Mouse (Mus musculus) heart, embryonic 15.5 days (tissue): ENCODE measurements around the gene Sult6b2. TPM values are rescaled to one million over a fixed set of nuclear protein-coding genes. Genes with fewer than 3 reads are reported as not detected.

Source experiments
- ATAC-seq: fragments of 200-750 bp; cut with Nextera tagmentation; replicated peaks from 2 replicates; pipeline ENCODE4 v1.8.0; 2017; ENCODE audit warnings: low read depth, moderate TSS enrichment; ENCODE audit not compliant: insufficient number of reproducible peaks, insufficient read depth, low FRiP score
- H3K27ac ChIP-seq: fragments of 300-500 bp; sonication (generic); 2 replicates; pipeline ENCODE4 v1.5.1; 2015; ENCODE audit warnings: mild to moderate bottlenecking, inconsistent platforms
- H3K27me3 ChIP-seq: fragments of 300-500 bp; sonication (generic); 2 replicates; pipeline ENCODE4 v1.6.1; 2015; ENCODE audit warnings: inconsistent platforms
- H3K36me3 ChIP-seq: fragments of 300-500 bp; sonication (generic); 2 replicates; pipeline ENCODE4 v1.6.1; 2015; ENCODE audit warnings: mild to moderate bottlenecking, inconsistent platforms
- H3K4me1 ChIP-seq: fragments of 300-500 bp; sonication (generic); replicated peaks from 2 replicates; pipeline ENCODE4 v1.6.1; 2015; ENCODE audit warnings: inconsistent platforms
- H3K4me2 ChIP-seq: fragments of 300-500 bp; sonication (generic); 2 replicates; pipeline ENCODE4 v1.6.1; 2015; ENCODE audit warnings: inconsistent platforms, mild to moderate bottlenecking, moderate library complexity
- H3K4me3 ChIP-seq: fragments of 300-500 bp; sonication (generic); 2 replicates; pipeline ENCODE4 v1.5.1; 2015; ENCODE audit warnings: mild to moderate bottlenecking, inconsistent platforms
- H3K9ac ChIP-seq: fragments of 300-500 bp; sonication (generic); 2 replicates; pipeline ENCODE4 v1.6.1; 2015; ENCODE audit warnings: mild to moderate bottlenecking, inconsistent platforms
- H3K9me3 ChIP-seq: fragments of 300-500 bp; sonication (generic); replicated peaks from 2 replicates; pipeline ENCODE4 v1.6.1; 2016; ENCODE audit warnings: inconsistent platforms
- WGBS: fragments of 180-500 bp; shearing (Covaris S2); methylation state at CpG from one replicate; pipeline ENCODE4 v1.1.7; 2015; ENCODE audit warnings: mixed read lengths; 5-methylcytosine and 5-hydroxymethylcytosine counted together
- polyA plus RNA-seq: library from polyadenylated mRNA; unstranded; fragments of >200 nt; fragmentation: Nextera tagmentation; extraction: Ambion mirVana; gene quantifications from 2 replicates; pipeline ENCODE4 v1.2.1, GENCODE M21; 2015

Gene Sult6b2
- not detected in 2 replicates for polyA plus RNA-seq

GRCm38 (mm10) chr6:142804402-142804801 lies at the start of gene Sult6b2:
TSS of gene Sult6b2 (minus strand) at chr6:142804502.
- Histone ChIP-seq H3K27me3 (no peaks in the 10 kb centered on the region), H3K4me1 (no peaks in the 10 kb centered on the region), H3K9ac (no peak within 1 kb of the TSS), H3K9me3 (no peaks in the 10 kb centered on the region), H3K36me3 (no peaks in the 10 kb centered on the region), H3K4me2 (no peak within 1 kb of the TSS), H3K4me3 (no peak within 1 kb of the TSS), H3K27ac (no peak within 1 kb of the TSS)
- no peak for ATAC-seq

DNA sequence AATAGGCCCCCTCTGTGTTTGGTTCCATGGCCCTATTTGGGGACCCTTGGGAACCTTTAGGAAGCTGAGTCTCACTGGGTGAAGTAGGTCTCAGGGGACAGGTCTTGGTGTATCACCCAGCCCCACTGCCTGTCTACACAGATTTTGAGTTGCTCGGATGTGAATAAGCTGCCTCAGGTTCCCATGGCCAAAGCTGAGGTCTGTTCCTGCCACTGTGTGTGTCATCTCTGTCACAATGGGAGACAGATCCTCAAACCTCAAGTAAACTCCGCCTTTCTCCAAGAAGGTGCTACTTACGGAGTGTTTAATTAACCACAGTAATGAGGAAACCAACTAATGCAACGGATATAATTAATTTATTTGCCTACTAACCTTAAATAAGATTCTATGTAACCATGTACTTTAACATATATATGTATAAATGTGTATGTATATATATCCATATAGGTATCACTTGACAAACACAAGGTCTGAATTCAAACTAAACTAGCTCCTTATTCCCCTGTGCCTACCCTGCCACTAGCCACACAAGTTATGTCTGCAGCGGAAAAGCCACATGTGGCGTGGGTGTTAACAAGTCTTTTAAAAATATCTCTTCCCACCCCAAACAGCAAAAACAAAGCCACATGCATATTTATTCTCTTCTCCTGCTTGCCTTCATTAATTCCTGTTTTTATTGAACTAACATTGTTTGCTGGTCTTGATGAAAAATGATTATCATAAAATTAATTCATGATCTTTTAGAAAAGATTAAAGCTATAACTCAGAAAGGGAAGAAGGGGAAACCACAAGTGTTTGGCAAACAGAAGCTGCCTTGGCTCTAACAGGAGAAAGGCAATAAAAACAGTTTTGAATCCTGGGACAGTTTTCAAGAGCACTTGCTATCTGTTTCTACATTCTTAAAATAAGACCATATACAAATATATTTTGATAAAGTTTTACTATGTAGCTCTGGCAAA lies 48.4 kb upstream of the Sult6b2 start:
- no peak overlapping the region for H3K4me3 ChIP-seq
- no peak overlapping the region for H3K27ac ChIP-seq
- H3K9ac ChIP-seq, result no peak overlapping the region
- H3K4me2 ChIP-seq, result no peak overlapping the region
- no peaks in the 10 kb centered on the region for H3K9me3 ChIP-seq
- H3K27me3 ChIP-seq, result no peaks in the 10 kb centered on the region
- no peaks in the 10 kb centered on the region for H3K36me3 ChIP-seq
- ATAC-seq, result no peak
- no peaks in the 10 kb centered on the region for H3K4me1 ChIP-seq
- 78% methylated on average over 6 of the region's 6 CpGs for WGBS

GRCm38 (mm10) chr6:142850436-142850835 lies 46.1 kb upstream of the Sult6b2 start:
- Histone ChIP-seq H3K4me3 (no peak overlapping the region), H3K27me3 (no peaks in the 10 kb centered on the region), H3K9ac (no peak overlapping the region), H3K27ac (no peak overlapping the region), H3K4me2 (no peak overlapping the region), H3K9me3 (no peaks in the 10 kb centered on the region), H3K36me3 (no peaks in the 10 kb centered on the region), H3K4me1 (no peaks in the 10 kb centered on the region)
- 77% methylated on average over 8 of the region's 8 CpGs for WGBS
- no peak for ATAC-seq

DNA sequence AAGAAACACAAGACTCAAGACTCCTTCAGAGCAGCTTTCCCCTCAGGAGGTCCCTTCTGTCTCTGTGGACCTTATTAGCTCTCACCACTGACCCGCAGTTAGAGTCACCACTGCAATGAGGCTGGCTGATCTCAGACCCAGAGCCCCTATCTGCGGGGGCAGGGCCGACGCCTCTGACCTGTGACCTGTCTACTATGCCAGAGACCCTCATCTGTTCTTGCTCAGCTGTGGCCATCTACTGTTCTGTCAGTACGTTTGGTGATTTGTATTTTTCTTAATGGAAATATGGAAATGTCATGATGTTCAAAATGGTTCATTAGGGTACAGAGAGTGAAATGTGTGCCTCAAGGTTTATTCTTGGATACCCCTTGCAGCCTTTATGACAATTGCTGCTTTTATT lies 45.0 kb upstream of the Sult6b2 start:
- Histone ChIP-seq H3K27me3 (no peaks in the 10 kb centered on the region), H3K9me3 (no peaks in the 10 kb centered on the region), H3K9ac (no peak overlapping the region), H3K4me1 (no peaks in the 10 kb centered on the region), H3K4me3 (no peak overlapping the region), H3K36me3 (no peaks in the 10 kb centered on the region), H3K4me2 (no peak overlapping the region), H3K27ac (no peak overlapping the region)
- WGBS, result 46% methylated on average over 5 of the region's 5 CpGs
- no peak for ATAC-seq

DNA sequence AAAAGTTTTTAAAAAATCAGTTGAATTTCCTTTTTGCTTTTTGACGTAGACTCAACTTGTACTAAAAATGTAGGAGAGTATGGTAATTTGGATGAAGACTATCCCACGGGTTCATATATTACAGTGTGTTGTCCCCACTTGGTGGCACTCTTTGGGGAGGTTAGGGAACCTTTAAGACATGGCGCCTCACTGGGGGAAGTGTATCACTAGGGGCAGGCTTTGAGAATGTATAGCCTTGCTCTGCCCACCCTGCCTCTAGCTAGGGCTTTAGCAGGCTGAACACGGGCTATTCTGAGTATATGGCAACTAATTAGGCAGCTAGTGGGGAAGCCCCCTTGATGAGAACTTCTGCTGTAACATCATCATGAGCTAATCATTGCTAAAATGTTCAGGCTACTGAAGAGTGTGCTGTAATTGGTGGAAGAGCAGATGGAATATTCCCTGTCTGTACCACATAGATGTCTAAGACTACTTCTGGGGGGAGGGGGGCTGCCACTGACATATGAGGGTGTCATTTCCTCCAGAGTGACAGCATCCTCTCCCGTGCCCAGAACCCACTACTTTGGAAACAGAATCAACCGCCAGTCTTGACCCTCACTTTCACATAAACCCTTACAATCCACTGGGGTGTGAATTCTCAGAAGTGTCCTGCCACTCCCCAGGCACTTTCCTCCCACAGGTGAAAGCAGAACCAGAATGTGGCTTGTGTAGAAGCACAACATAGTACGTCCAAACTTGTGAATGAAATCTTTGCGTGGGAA lies 43.8 kb upstream of the Sult6b2 start:
- H3K4me1 ChIP-seq, result no peaks in the 10 kb centered on the region
- no peak overlapping the region for H3K4me3 ChIP-seq
- H3K27me3 ChIP-seq, result no peaks in the 10 kb centered on the region
- no peak for ATAC-seq
- 69% methylated on average over 8 of the region's 8 CpGs for WGBS
- H3K36me3 ChIP-seq, result no peaks in the 10 kb centered on the region
- no peaks in the 10 kb centered on the region for H3K9me3 ChIP-seq
- no peak overlapping the region for H3K9ac ChIP-seq
- no peak overlapping the region for H3K27ac ChIP-seq
- no peak overlapping the region for H3K4me2 ChIP-seq

- no peaks in the 10 kb centered on the region for H3K4me1 ChIP-seq
- ATAC-seq, result no peak
- no peaks in the 10 kb centered on the region for H3K27me3 ChIP-seq
- no peaks in the 10 kb centered on the region for H3K9me3 ChIP-seq
- H3K27ac ChIP-seq, result no peak overlapping the region
- H3K36me3 ChIP-seq, result no peaks in the 10 kb centered on the region
- 86% methylated on average over 4 of the region's 4 CpGs for WGBS
- H3K4me3 ChIP-seq, result no peak overlapping the region
- H3K9ac ChIP-seq, result no peak overlapping the region
- no peak overlapping the region for H3K4me2 ChIP-seq
Observed at GRCm38 (mm10) chr6:142846855-142847254, 42.6 kb upstream of the Sult6b2 start.

- Histone ChIP-seq H3K27me3 (no peaks in the 10 kb centered on the region), H3K4me1 (no peaks in the 10 kb centered on the region), H3K9ac (no peak overlapping the region), H3K9me3 (no peaks in the 10 kb centered on the region), H3K4me3 (no peak overlapping the region), H3K36me3 (no peaks in the 10 kb centered on the region), H3K27ac (no peak overlapping the region), H3K4me2 (no peak overlapping the region)
- ATAC-seq, result no peak
- WGBS, result 84% methylated on average over 4 of the region's 4 CpGs
Observed at GRCm38 (mm10) chr6:142845066-142845465, 40.8 kb upstream of the Sult6b2 start.

GRCm38 (mm10) chr6:142844061-142844460 lies 39.8 kb upstream of the Sult6b2 start:
- no peak overlapping the region for H3K9ac ChIP-seq
- 85% methylated on average over 4 of the region's 4 CpGs for WGBS
- no peak overlapping the region for H3K4me3 ChIP-seq
- no peak overlapping the region for H3K27ac ChIP-seq
- H3K9me3 ChIP-seq, result no peaks in the 10 kb centered on the region
- no peaks in the 10 kb centered on the region for H3K27me3 ChIP-seq
- no peak overlapping the region for H3K4me2 ChIP-seq
- no peaks in the 10 kb centered on the region for H3K4me1 ChIP-seq
- no peaks in the 10 kb centered on the region for H3K36me3 ChIP-seq
- ATAC-seq, result no peak

GRCm38 (mm10) chr6:142838501-142838900 lies 34.2 kb upstream of the Sult6b2 start:
- H3K27me3 ChIP-seq, result no peaks in the 10 kb centered on the region
- 89% methylated on average over 1 of the region's 1 CpGs for WGBS
- H3K27ac ChIP-seq, result no peak overlapping the region
- H3K4me2 ChIP-seq, result no peak overlapping the region
- no peaks in the 10 kb centered on the region for H3K36me3 ChIP-seq
- H3K9me3 ChIP-seq, result no peaks in the 10 kb centered on the region
- no peak overlapping the region for H3K4me3 ChIP-seq
- H3K4me1 ChIP-seq, result no peaks in the 10 kb centered on the region
- ATAC-seq, result no peak
- no peak overlapping the region for H3K9ac ChIP-seq

GRCm38 (mm10) chr6:142837326-142837725 lies 33.0 kb upstream of the Sult6b2 start:
- Histone ChIP-seq H3K9me3 (no peaks in the 10 kb centered on the region), H3K9ac (no peak overlapping the region), H3K4me2 (no peak overlapping the region), H3K27ac (no peak overlapping the region), H3K36me3 (no peaks in the 10 kb centered on the region), H3K4me3 (no peak overlapping the region), H3K27me3 (no peaks in the 10 kb centered on the region), H3K4me1 (no peaks in the 10 kb centered on the region)
- 67% methylated on average over 9 of the region's 9 CpGs for WGBS
- no peak for ATAC-seq

DNA sequence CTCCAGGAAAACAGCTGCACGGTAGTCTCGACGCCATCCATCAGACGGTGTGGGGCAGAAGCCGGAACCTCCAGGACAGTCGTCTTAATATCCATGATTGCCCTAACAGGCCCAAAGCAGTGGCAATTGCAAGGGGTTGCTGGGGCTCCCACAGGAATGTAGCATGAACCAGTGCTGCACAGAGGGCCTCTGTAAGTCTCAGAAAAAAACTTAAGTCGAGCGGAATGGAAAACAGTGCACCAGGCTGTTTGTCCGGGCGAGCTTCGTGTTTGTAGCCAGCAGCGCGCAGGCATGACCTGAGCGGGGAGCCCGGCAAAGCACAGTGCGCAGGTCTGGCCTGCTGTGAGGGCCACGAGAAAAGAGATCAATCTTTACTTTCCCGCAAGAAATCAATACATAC lies 31.4 kb upstream of the Sult6b2 start:
- peaks cover 3% of the 10 kb centered on the region; the same call in 1 of the 2 replicates for H3K4me1 ChIP-seq
- H3K27me3 ChIP-seq, result 0 out of 2 replicates have a peak, but pooled peaks cover under 1% of the 10 kb centered on the region
- ATAC-seq, result no peak
- no peak overlapping the region for H3K9ac ChIP-seq
- H3K4me2 ChIP-seq, result no peak overlapping the region
- H3K4me3 ChIP-seq, result no peak overlapping the region
- H3K9me3 ChIP-seq, result no peaks in the 10 kb centered on the region
- H3K27ac ChIP-seq, result no peak overlapping the region
- WGBS, result 72% methylated on average over 18 of the region's 18 CpGs
- no peaks in the 10 kb centered on the region for H3K36me3 ChIP-seq
